Mouse (Mus musculus) C2C12 (cell line): Measurements from ENCODE around the gene Bpifa2. TPM values are rescaled to one million over a fixed set of nuclear protein-coding genes. Genes with fewer than 3 reads are reported as not detected.
"Not testable (repeated sequence)": the region's sequence is repeated elsewhere in the genome, so short reads cannot be mapped to it uniquely, and the experiment has no call there.

ENCODE experiments used
- H3K27me3 ChIP-seq: one replicate; pipeline ENCODE4 v1.6.1; 2011; ENCODE audit not compliant: control insufficient read depth, insufficient read depth, insufficient read length
- H3K36me3 ChIP-seq: one replicate; pipeline ENCODE4 v1.6.1; 2011; ENCODE audit not compliant: control insufficient read depth, insufficient read depth
- H3K4me3 ChIP-seq: one replicate; pipeline ENCODE4 v1.5.1; 2011; ENCODE audit warnings: mild to moderate bottlenecking, control low read depth; ENCODE audit not compliant: poor library complexity, insufficient read depth, severe bottlenecking
- H3K79me2 ChIP-seq: one replicate; pipeline ENCODE4 v1.6.1; 2011; ENCODE audit not compliant: control insufficient read depth, insufficient read depth
- H3K79me3 ChIP-seq: one replicate; pipeline ENCODE4 v1.6.1; 2011; ENCODE audit warnings: low read depth, control low read depth
- H3ac ChIP-seq: one replicate; pipeline ENCODE3; 2011; ENCODE audit warnings: low read depth; ENCODE audit not compliant: control insufficient read depth, insufficient read length
- CEBPB ChIP-seq: IDR thresholded peaks from one replicate; pipeline ENCODE4 v1.6.1; 2011; ENCODE audit warnings: low read depth, mild to moderate bottlenecking, control low read depth, moderate library complexity
- CTCF ChIP-seq: IDR thresholded peaks from one replicate; pipeline ENCODE4 v1.5.1; 2011; ENCODE audit not compliant: control insufficient read depth, insufficient read depth, insufficient read length
- FOSL1 ChIP-seq: IDR thresholded peaks from one replicate; pipeline ENCODE4 v1.8.0; 2011; ENCODE audit warnings: mild to moderate bottlenecking, low read length; ENCODE audit not compliant: poor library complexity, insufficient read depth, severe bottlenecking
- MAX ChIP-seq: IDR thresholded peaks from one replicate; pipeline ENCODE4 v1.6.1; 2011; ENCODE audit warnings: mild to moderate bottlenecking, control low read depth
- MYOD1 ChIP-seq: IDR thresholded peaks from one replicate; pipeline ENCODE4 v1.6.1; 2011; ENCODE audit warnings: low read depth; ENCODE audit not compliant: control insufficient read depth, insufficient read length
- MYOG ChIP-seq: IDR thresholded peaks from one replicate; pipeline ENCODE4 v1.6.1; 2011; ENCODE audit not compliant: control insufficient read depth, insufficient read length; ENCODE audit errors: extremely low read depth
- USF1 ChIP-seq: IDR thresholded peaks from one replicate; pipeline ENCODE4 v1.6.1; 2011; ENCODE audit warnings: low read depth, mild to moderate bottlenecking, control low read depth, moderate library complexity
- polyA plus RNA-seq: library from polyadenylated mRNA; unstranded; fragments of >200 nt; fragmentation: generic; extraction: Trizol; gene quantifications from one replicate; pipeline ENCODE4 v1.2.1, GENCODE M21; 2012; ENCODE audit warnings: missing spikeins

The Bpifa2 gene
- polyA plus RNA-seq, 1 experiment = not detected

DNA sequence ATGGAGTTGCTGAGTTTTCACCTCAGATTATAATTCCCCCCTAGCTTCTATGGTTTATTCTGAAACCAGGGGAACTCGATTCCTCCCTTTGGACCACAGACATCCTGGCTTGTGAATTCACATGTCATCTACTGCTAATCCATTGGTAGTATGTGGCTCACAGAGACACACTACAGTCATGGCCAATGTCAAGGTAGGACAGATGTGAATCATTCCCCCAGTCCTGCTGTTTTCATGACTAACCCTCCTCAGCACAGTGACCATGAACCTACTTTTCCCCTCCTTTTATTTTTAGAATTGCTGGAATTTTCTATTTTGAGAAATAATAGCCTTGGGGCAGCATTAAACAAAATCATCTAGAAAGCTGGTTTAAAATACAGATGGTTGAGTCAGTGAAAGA lies 684 bp upstream of the Bpifa2 start:
- H3ac ChIP-seq = no peak overlapping the region
- no peak overlapping the region for H3K4me3 ChIP-seq
- H3K36me3 ChIP-seq = no peaks in the 10 kb centered on the region
- H3K79me2 ChIP-seq = no peaks in the 10 kb centered on the region
- TF ChIP-seq CTCF (no peak), FOSL1 (no peak), MAX (no peak), CEBPB (no peak), USF1 (no peak), MYOD1 (no peak), MYOG (no peak)
- no peaks in the 10 kb centered on the region for H3K27me3 ChIP-seq
- no peaks in the 10 kb centered on the region for H3K79me3 ChIP-seq

DNA sequence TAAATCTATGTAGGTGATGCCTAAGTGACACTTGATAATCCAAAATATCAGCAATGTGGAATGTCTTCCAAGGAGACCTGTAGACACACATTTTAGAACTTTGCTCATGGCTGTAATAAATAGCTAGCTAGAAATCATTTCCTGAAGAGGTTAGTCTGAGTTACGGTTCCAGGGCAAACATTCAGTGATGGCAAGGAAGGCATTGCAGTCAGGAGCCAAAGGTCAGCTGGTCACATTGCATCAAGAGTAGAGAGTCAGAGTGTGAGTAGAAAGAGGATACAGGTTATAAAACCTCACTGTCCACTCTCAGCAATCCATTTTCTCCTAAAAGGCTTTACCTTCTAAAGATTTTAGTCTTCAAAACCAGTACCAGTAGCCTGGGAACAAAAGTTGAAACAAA lies 9.9 kb downstream of the Bpifa2 start:
- no peaks in the 10 kb centered on the region for H3K79me2 ChIP-seq
- H3K4me3 ChIP-seq = no peak overlapping the region
- H3K27me3 ChIP-seq = no peaks in the 10 kb centered on the region
- H3K36me3 ChIP-seq = no peaks in the 10 kb centered on the region
- H3ac ChIP-seq = no peak overlapping the region
- H3K79me3 ChIP-seq = no peaks in the 10 kb centered on the region
- TF ChIP-seq USF1 = no peak
- TF ChIP-seq CEBPB = no peak

DNA sequence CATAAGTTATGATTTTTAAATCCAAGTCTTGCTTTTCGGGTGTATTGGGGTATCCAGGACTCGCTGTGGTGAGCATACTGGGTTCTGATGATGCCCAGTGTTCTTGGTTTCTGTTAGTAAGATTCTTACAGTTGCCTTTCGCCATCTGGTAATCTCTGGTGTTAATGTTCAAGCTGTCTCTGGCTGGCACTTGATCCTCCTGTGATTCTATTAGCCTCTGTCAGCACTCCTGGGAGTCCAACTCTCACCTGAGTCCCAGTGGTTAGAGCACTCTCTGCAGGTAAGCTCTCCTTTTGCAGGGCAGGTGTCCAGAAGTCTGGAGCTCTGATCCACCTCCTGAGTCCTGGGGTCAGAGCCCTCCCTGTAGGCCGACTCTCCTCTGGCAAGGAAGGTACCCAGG lies 16.6 kb downstream of the Bpifa2 start:
- H3K79me2 ChIP-seq, H3K36me3 ChIP-seq, H3K4me3 ChIP-seq, H3K27me3 ChIP-seq, H3K79me3 ChIP-seq, H3ac ChIP-seq: not testable (repeated sequence)

DNA sequence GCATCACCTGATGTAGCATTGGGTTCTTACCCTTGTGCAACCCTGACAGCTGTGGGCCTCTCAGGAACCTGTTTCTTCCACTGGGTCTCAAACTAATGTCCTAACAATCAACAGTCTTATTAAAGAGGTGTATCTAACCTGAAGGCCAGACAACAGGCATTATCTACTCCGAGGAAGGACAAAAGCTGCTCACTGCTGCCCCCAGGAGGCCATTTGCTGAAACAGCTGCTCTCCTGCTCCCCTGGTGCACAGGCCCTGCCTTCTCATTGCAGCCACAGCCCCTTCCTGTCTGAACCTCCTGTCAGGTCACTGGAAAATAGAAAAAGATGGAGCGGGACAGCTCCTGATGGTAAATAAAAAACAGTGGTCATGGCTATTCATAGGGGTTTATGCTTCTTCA lies 30.9 kb downstream of the Bpifa2 start:
- no peaks in the 10 kb centered on the region for H3K36me3 ChIP-seq
- H3ac ChIP-seq = no peak overlapping the region
- H3K27me3 ChIP-seq = no peaks in the 10 kb centered on the region
- no peaks in the 10 kb centered on the region for H3K79me3 ChIP-seq
- TF ChIP-seq CTCF = no peak
- TF ChIP-seq MYOG = no peak
- TF ChIP-seq CEBPB = no peak
- no peak for TF ChIP-seq MAX
- no peak for TF ChIP-seq FOSL1
- TF ChIP-seq MYOD1 = no peak
- TF ChIP-seq USF1 = no peak
- no peaks in the 10 kb centered on the region for H3K79me2 ChIP-seq
- no peak overlapping the region for H3K4me3 ChIP-seq

DNA sequence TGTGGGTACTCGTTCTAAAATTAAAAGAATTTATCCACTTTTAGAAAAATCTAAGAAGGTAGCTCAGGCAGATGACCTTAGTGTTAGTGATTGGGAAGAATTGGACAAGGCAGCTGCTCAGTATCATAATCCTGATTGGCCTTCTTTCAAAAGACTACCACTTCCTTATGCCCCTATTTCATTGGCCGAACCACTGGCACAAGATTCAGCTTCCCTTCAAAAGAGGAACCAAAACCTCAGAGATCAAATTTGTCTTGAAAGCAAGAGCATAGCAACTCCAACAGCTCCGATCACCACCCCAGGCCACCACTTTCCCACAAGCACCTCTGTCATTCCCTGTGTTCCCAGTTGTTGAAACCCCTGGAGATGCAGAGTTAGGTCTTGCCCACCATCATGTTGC lies 36.7 kb downstream of the Bpifa2 start:
- TF ChIP-seq FOSL1 (no peak), USF1 (no peak), CTCF (no peak), MYOD1 (no peak), MYOG (no peak), CEBPB (no peak), MAX (no peak)
- Histone ChIP-seq H3K36me3 (no peaks in the 10 kb centered on the region), H3K27me3 (no peaks in the 10 kb centered on the region), H3ac (no peak overlapping the region), H3K79me3 (no peaks in the 10 kb centered on the region), H3K4me3 (no peak overlapping the region), H3K79me2 (no peaks in the 10 kb centered on the region)

DNA sequence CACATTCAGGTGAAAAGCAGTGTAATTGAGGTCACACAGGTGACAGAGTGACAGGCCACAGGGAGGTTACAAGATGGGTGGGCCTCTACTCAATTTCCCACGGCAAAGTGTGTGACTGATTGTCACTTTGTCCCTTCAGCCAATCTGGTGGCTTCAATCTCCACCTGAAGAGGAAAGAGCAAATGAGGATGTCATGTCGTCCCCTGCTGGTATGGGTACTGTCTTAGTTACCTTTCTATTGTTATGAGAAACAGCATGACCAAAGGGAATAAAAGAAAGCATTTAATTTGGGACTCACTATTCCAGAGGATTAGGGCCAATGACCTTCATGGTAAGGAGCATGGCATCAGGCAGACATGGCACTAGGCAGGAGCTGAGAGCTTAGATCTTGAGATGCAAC lies 50.6 kb downstream of the Bpifa2 start:
- no peaks in the 10 kb centered on the region for H3K27me3 ChIP-seq
- no peaks in the 10 kb centered on the region for H3K79me2 ChIP-seq
- no peaks in the 10 kb centered on the region for H3K79me3 ChIP-seq
- no peak overlapping the region for H3K4me3 ChIP-seq
- no peak overlapping the region for H3ac ChIP-seq
- no peaks in the 10 kb centered on the region for H3K36me3 ChIP-seq
- no peak for TF ChIP-seq MYOG
- no peak for TF ChIP-seq CEBPB
- TF ChIP-seq CTCF = no peak
- no peak for TF ChIP-seq USF1
- TF ChIP-seq MAX = no peak

Other genes with a start within 250 kb of the Bpifa2 start
- 0.01 TPM for gene Efcab8, start 228.3 kb upstream of the Bpifa2 start, polyA plus RNA-seq
- not detected for gene Sun5, start 137.2 kb upstream of the Bpifa2 start, polyA plus RNA-seq
- gene Bpifb2, start 133.2 kb upstream of the Bpifa2 start, polyA plus RNA-seq = not detected
- not detected for gene Bpifb6, start 107.9 kb upstream of the Bpifa2 start, polyA plus RNA-seq
- not detected for gene Bpifb3, start 90.0 kb upstream of the Bpifa2 start, polyA plus RNA-seq
- 0.04 TPM for gene Bpifb4, start 70.1 kb upstream of the Bpifa2 start, polyA plus RNA-seq
- not detected for gene Bpifa6, start 33.3 kb upstream of the Bpifa2 start, polyA plus RNA-seq
- not detected for gene Bpifa3, start 122.1 kb downstream of the Bpifa2 start, polyA plus RNA-seq
- gene Bpifa1, start 134.6 kb downstream of the Bpifa2 start, polyA plus RNA-seq = not detected
- gene Bpifa5, start 154.3 kb downstream of the Bpifa2 start, polyA plus RNA-seq = not detected
- not detected for gene Bpifb1, start 182.6 kb downstream of the Bpifa2 start, polyA plus RNA-seq
- gene Bpifb5, start 215.5 kb downstream of the Bpifa2 start, polyA plus RNA-seq = not detected
- gene Bpifb9a, start 249.6 kb downstream of the Bpifa2 start, polyA plus RNA-seq = not detected